ENCODE assay signal across 30 mouse cellular contexts in genomic region chrX:84960972-84961371, GRCm38 (mm10).
DNase-seq lines count a peak whose midpoint lies in the region; ATAC-seq lines count a peak whose summit lies in the region.
"Had no signal": no experiment of that assay in that cellular context is flagged by ENCODE, and none has a peak within 500 bp of the region (broad histone marks: within the 10 kb centered on the region; RNA-seq: fewer than 3 reads in every experiment).

No protein-coding gene starts in this region.

- intact Hi-C loops in heart, postnatal 10 days (cut with DNase I) = no loop called here
- intact Hi-C loops in left cerebral cortex, postnatal 14 days (cut with DNase I) = no loop called here

- H3K27me3 ChIP-seq in heart, embryonic 16.5 days (ENCODE audit: control insufficient read depth, insufficient read depth, low read length) = no peaks in the 10 kb centered on the region
- no peaks in the 10 kb centered on the region for H3K27me3 ChIP-seq in intestine, embryonic 16.5 days (replicated peaks; ENCODE audit: control insufficient read depth, insufficient read depth, low read length)
- H3K27me3 ChIP-seq in stomach, embryonic 16.5 days (ENCODE audit: control insufficient read depth, insufficient read depth, low read length) = no peaks in the 10 kb centered on the region
- H3K27me3 ChIP-seq: forebrain, embryonic 15.5 days; liver, embryonic 13.5 days; midbrain, embryonic 15.5 days; neural tube, embryonic 15.5 days; stomach, embryonic 15.5 days had no signal

- no peak for DNase-seq in heart, postnatal 10 days
- peak; percentile 12 for DNase-seq in forelimb bud, embryonic 11.5 days (ENCODE audit: low read depth, low spot score)
- no peak for DNase-seq in layer of hippocampus, adult 11-12 months (ENCODE audit: low spot score)
- no peak for DNase-seq in left cerebral cortex, postnatal 14 days (ENCODE audit: low spot score in 2 of 2)
- DNase-seq: adrenal gland, postnatal 25 days; B cell, adult 2 months; cerebellum, adult 11-12 months; cerebellum, adult 9-11 months; kidney, adult 9 months; kidney, postnatal 10 days; layer of hippocampus, adult 9-11 months; liver, embryonic 13.5 days; lung, adult 18-20 months; retina, postnatal 1 day; right cerebral cortex, postnatal 14 days; thymus, adult 18-20 months; thymus, postnatal 25 days had no signal

- no peak overlapping the region for H3K9ac ChIP-seq in heart, embryonic 16.5 days (ENCODE audit: low read length)
- H3K9ac ChIP-seq in intestine, embryonic 16.5 days (ENCODE audit: low read depth, low read length) = no peak overlapping the region
- no peak overlapping the region for H3K9ac ChIP-seq in stomach, embryonic 16.5 days (ENCODE audit: low read length)
- H3K9ac ChIP-seq: embryonic facial prominence, embryonic 13.5 days; forebrain, embryonic 15.5 days; hindbrain, embryonic 14.5 days; liver, embryonic 13.5 days; midbrain, embryonic 15.5 days; neural tube, embryonic 15.5 days; stomach, embryonic 15.5 days had no signal

- H3K4me3 ChIP-seq in heart, embryonic 16.5 days (ENCODE audit: low read length) = no peak overlapping the region
- H3K4me3 ChIP-seq in intestine, embryonic 16.5 days (ENCODE audit: low read length) = no peak overlapping the region
- no peak overlapping the region for H3K4me3 ChIP-seq in stomach, embryonic 16.5 days (replicated peaks; ENCODE audit: low read length)
- H3K4me3 ChIP-seq: embryonic facial prominence, embryonic 13.5 days; forebrain, embryonic 10.5 days; forebrain, embryonic 15.5 days; liver, embryonic 13.5 days; midbrain, embryonic 15.5 days; neural tube, embryonic 15.5 days; stomach, embryonic 15.5 days had no signal

- no peak overlapping the region for H3K27ac ChIP-seq in heart, embryonic 16.5 days (ENCODE audit: low read length)
- H3K27ac ChIP-seq in intestine, embryonic 16.5 days (ENCODE audit: low read length) = no peak overlapping the region
- H3K27ac ChIP-seq in stomach, embryonic 16.5 days (ENCODE audit: low read length) = no peak overlapping the region
- H3K27ac ChIP-seq: embryonic facial prominence, embryonic 13.5 days; forebrain, embryonic 10.5 days; forebrain, embryonic 15.5 days; hindbrain, embryonic 14.5 days; liver, embryonic 13.5 days; macrophage; midbrain, embryonic 15.5 days; neural tube, embryonic 15.5 days; stomach, embryonic 15.5 days had no signal

- H3K36me3 ChIP-seq in heart, embryonic 16.5 days (ENCODE audit: control insufficient read depth, insufficient read depth) = no peaks in the 10 kb centered on the region
- no peaks in the 10 kb centered on the region for H3K36me3 ChIP-seq in intestine, embryonic 16.5 days (ENCODE audit: control insufficient read depth, insufficient read depth, low read length)
- H3K36me3 ChIP-seq in stomach, embryonic 16.5 days (ENCODE audit: control insufficient read depth, insufficient read depth, low read length) = no peaks in the 10 kb centered on the region
- H3K36me3 ChIP-seq: embryonic facial prominence, embryonic 13.5 days; forebrain, embryonic 10.5 days; forebrain, embryonic 15.5 days; liver, embryonic 13.5 days; midbrain, embryonic 15.5 days; neural tube, embryonic 15.5 days; stomach, embryonic 15.5 days had no signal

- ATAC-seq in heart, embryonic 16.5 days (replicated peaks; ENCODE audit: extremely low read depth, insufficient read depth, low FRiP score) = no peak
- ATAC-seq in intestine, embryonic 16.5 days = peak; percentile 81
- peak; percentile 29; the same call in 1 of the 2 replicates for ATAC-seq in stomach, embryonic 16.5 days (ENCODE audit: insufficient read depth, low FRiP score)
- ATAC-seq: forebrain, embryonic 15.5 days; inflammation-experienced regulatory T-cells, adult 6 months; lung, postnatal 0 days; midbrain, embryonic 15.5 days had no signal

- peak overlapping the region; percentile 15; the same call in 1 of the 2 replicates for H3K4me2 ChIP-seq in heart, embryonic 16.5 days (ENCODE audit: low read depth, low read length)
- H3K4me2 ChIP-seq in intestine, embryonic 16.5 days (ENCODE audit: low read depth, low read length) = no peak overlapping the region
- no peak overlapping the region for H3K4me2 ChIP-seq in stomach, embryonic 16.5 days (ENCODE audit: low read depth, low read length)
- H3K4me2 ChIP-seq: embryonic facial prominence, embryonic 13.5 days; forebrain, embryonic 15.5 days; hindbrain, embryonic 14.5 days; liver, embryonic 13.5 days; midbrain, embryonic 15.5 days; neural tube, embryonic 15.5 days; stomach, embryonic 15.5 days had no signal

- no peaks in the 10 kb centered on the region for H3K9me3 ChIP-seq in heart, embryonic 16.5 days (replicated peaks; ENCODE audit: control insufficient read depth, low read length)
- H3K9me3 ChIP-seq in intestine, embryonic 16.5 days (ENCODE audit: control insufficient read depth, low read length) = no peaks in the 10 kb centered on the region
- no peaks in the 10 kb centered on the region for H3K9me3 ChIP-seq in stomach, embryonic 16.5 days (replicated peaks; ENCODE audit: control insufficient read depth, low read length)
- H3K9me3 ChIP-seq: embryonic facial prominence, embryonic 13.5 days; forebrain, embryonic 10.5 days; forebrain, embryonic 15.5 days; liver, embryonic 13.5 days; midbrain, embryonic 15.5 days; neural tube, embryonic 15.5 days; stomach, embryonic 15.5 days had no signal

- H3K4me1 ChIP-seq in heart, embryonic 16.5 days (ENCODE audit: control insufficient read depth, insufficient read depth, low read length) = peaks cover 2% of the 10 kb centered on the region; the same call in 1 of the 2 replicates
- no peaks in the 10 kb centered on the region for H3K4me1 ChIP-seq in intestine, embryonic 16.5 days (ENCODE audit: control insufficient read depth, insufficient read depth, low read length)
- H3K4me1 ChIP-seq in stomach, embryonic 16.5 days (ENCODE audit: control insufficient read depth, insufficient read depth, low read length) = no peaks in the 10 kb centered on the region
- H3K4me1 ChIP-seq: embryonic facial prominence, embryonic 13.5 days; forebrain, embryonic 10.5 days; forebrain, embryonic 15.5 days; liver, embryonic 13.5 days; midbrain, embryonic 15.5 days; neural tube, embryonic 15.5 days; stomach, embryonic 15.5 days had no signal

- 30% methylated on average over 6 of the region's 6 CpGs for WGBS in heart, embryonic 16.5 days
- 37% methylated on average over 6 of the region's 6 CpGs for WGBS in intestine, embryonic 16.5 days
- WGBS in stomach, embryonic 16.5 days = 30% methylated on average over 6 of the region's 6 CpGs
